Comparison of ENCODE assay signal across 8 mouse cellular contexts in the genomic region with DNA sequence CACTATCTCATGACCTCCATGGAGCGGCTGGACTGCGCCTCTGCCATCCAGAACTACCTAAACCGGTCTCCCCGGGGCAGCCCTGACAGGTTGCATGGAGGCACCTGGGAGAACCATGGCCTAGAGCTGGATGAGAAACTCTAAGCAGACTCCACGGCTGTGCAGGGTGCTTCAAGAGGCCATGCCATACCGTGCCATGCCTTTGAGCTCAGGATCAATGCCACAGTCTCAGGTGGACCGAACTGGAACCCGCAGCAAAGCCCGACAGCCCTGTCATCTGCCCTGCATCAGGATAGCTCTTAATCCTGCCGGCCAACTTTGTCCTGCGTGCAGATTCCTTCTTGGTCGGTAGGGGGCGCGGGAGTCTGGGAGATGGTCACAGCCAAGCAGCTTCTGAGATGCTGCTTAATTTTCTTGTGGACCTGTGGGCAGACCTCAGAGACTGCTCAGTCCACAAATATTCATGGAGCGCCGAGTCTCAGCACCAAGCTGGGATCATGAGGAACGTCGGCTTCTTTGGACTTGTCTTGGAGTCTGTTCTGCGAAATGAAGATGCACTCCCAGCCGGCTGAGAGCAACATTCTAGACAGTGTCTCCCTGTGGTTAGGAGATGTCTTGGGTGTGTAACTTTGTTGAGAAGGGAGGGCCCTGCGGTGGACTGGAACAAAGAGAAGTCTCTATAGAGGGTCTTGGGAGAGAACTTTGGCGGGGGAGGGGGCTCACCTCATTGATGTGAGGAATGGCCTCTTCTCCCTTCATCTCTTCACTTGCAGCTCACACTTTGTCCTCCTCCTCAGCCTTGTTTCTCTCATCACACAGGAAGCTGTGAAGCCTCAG. TPM values are rescaled to one million over a fixed set of nuclear protein-coding genes. Genes with fewer than 3 reads are reported as not detected.
DNase-seq lines count a peak whose midpoint lies in the region; ATAC-seq and TF ChIP-seq lines count a peak whose summit lies in the region.

No protein-coding gene starts in this region.

- intact Hi-C loops in heart, postnatal 36 days (cut with DNase I) = loop anchor here (1.0 to 10.0 kb wide), 5 partner anchors 51 to 933 kb away; no protein-coding TSS in a partner anchor

- DNase-seq in ES-CJ7 (ENCODE audit: low read depth, low spot score) = peak; percentile 78
- peak; percentile 79 for DNase-seq in cerebellum, adult 11-12 months
- DNase-seq in heart, postnatal 36 days = peak; percentile 85 to 90
- peak; percentile 75 to 94 for DNase-seq in layer of hippocampus, adult 2 months (ENCODE audit: low spot score in 2 of 2)
- peak; percentile 78 for DNase-seq in lung, adult 2 months
- DNase-seq in thymus, adult 18-20 months = peak; percentile 51 to 57

- H3K27ac ChIP-seq in forebrain, embryonic 16.5 days (ENCODE audit: low read length) = no peak overlapping the region
- no peak overlapping the region for H3K27ac ChIP-seq in layer of hippocampus, adult 2 months
- no peak overlapping the region for H3K27ac ChIP-seq in olfactory bulb, adult 2 months (ENCODE audit: insufficient read depth, low read depth, low read length)

- peaks cover 2% of the 10 kb centered on the region; the same call in 1 of the 2 replicates for H3K4me1 ChIP-seq in forebrain, embryonic 16.5 days (replicated peaks; ENCODE audit: control insufficient read depth, insufficient read depth, low read length)
- H3K4me1 ChIP-seq in lung, adult 2 months (ENCODE audit: control insufficient read depth, insufficient read depth, low read length) = no peaks in the 10 kb centered on the region
- H3K4me1 ChIP-seq in olfactory bulb, adult 2 months (ENCODE audit: control insufficient read depth, insufficient read depth, low read length) = peaks cover 14% of the 10 kb centered on the region

- H3K4me3 ChIP-seq in forebrain, embryonic 16.5 days (replicated peaks; ENCODE audit: low read length) = no peak overlapping the region
- no peak overlapping the region for H3K4me3 ChIP-seq in layer of hippocampus, adult 2 months
- no peak overlapping the region for H3K4me3 ChIP-seq in lung, adult 2 months (replicated peaks; ENCODE audit: extremely low read depth, low read depth, low read length)
- no peak overlapping the region for H3K4me3 ChIP-seq in olfactory bulb, adult 2 months (ENCODE audit: insufficient read depth, low read depth, low read length)

- TF ChIP-seq POLR2A in lung, adult 2 months (IDR thresholded peaks at IDR 0.05; ENCODE audit: borderline replicate concordance, extremely low read depth, low read depth, low read length) = no peak
- no peak for TF ChIP-seq POLR2A in olfactory bulb, adult 2 months (IDR thresholded peaks at IDR 0.05; ENCODE audit: insufficient read depth, low read depth, low read length)

- WGBS in forebrain, embryonic 16.5 days = 10% methylated on average over 22 of the region's 22 CpGs
- 6% methylated on average over 22 of the region's 22 CpGs for WGBS in lung, adult 2 months
- WGBS in olfactory bulb, adult 2 months = 9% methylated on average over 22 of the region's 22 CpGs

- no peaks in the 10 kb centered on the region for H3K9me3 ChIP-seq in forebrain, embryonic 16.5 days (ENCODE audit: control insufficient read depth, low read length)

- H3K27me3 ChIP-seq in forebrain, embryonic 16.5 days (replicated peaks; ENCODE audit: control insufficient read depth, insufficient read depth, low read length) = no peaks in the 10 kb centered on the region

- peak overlapping the region; percentile 37; the same call in 1 of the 2 replicates for H3K4me2 ChIP-seq in forebrain, embryonic 16.5 days (ENCODE audit: low read length)

- H3K36me3 ChIP-seq in forebrain, embryonic 16.5 days (ENCODE audit: control insufficient read depth, insufficient read depth) = no peaks in the 10 kb centered on the region

- TF ChIP-seq CTCF in layer of hippocampus, adult 2 months (conservative IDR thresholded peaks at IDR 0.05) = peak; percentile 96
- peak; percentile 78 for TF ChIP-seq CTCF in lung, adult 2 months (IDR thresholded peaks at IDR 0.05; ENCODE audit: insufficient read depth, low read length)
- TF ChIP-seq CTCF in olfactory bulb, adult 2 months (IDR thresholded peaks at IDR 0.05; ENCODE audit: insufficient read depth, low read depth, low read length) = peak; percentile 93

- peak; percentile 81 for ATAC-seq in forebrain, embryonic 16.5 days

- peak overlapping the region; percentile 27; the same call in 1 of the 2 replicates for H3K9ac ChIP-seq in forebrain, embryonic 16.5 days (replicated peaks; ENCODE audit: low read depth, low read length)

RNA-seq across cellular contexts. Expression of a gene that starts 12.9 kb away (rescaled TPM):
- polyA plus RNA-seq in forebrain, embryonic 16.5 days (2015; fragmentation: Nextera tagmentation; extraction: Ambion mirVana) = 0.19 TPM in 1 of 2 replicates, not detected in the other
- total RNA-seq in heart, postnatal 36 days (2021) = under 1 TPM in 1 of 2 experiments, not detected in 1; 0.24 TPM
- total RNA-seq in layer of hippocampus, adult 2 months (2021) = under 1 TPM; 0.37 to 0.92 TPM
- polyA plus RNA-seq in lung, adult 2 months (2012; rRNA removed) = 0.85 and 1.1 TPM in 2 replicates
- not detected in 2 replicates for polyA plus RNA-seq in olfactory bulb, adult 2 months (2012; ENCODE audit: insufficient read depth, insufficient read length, low replicate concordance, missing spikeins)

RNA-seq across cellular contexts. Expression of a gene that starts 16.3 kb away (rescaled TPM):
- polyA plus RNA-seq in forebrain, embryonic 16.5 days (2015; fragmentation: Nextera tagmentation; extraction: Ambion mirVana) = 2.0 and 2.5 TPM in 2 replicates
- under 1 TPM; 0.27 to 0.64 TPM for total RNA-seq in heart, postnatal 36 days (2021)
- total RNA-seq in layer of hippocampus, adult 2 months (2021) = not detected
- polyA plus RNA-seq in lung, adult 2 months (2012; rRNA removed) = 0.24 and 1.3 TPM in 2 replicates
- polyA plus RNA-seq in olfactory bulb, adult 2 months (2012; ENCODE audit: insufficient read depth, insufficient read length, low replicate concordance, missing spikeins) = not detected in 2 replicates

RNA-seq across cellular contexts. Expression of a gene that starts 34.9 kb away (rescaled TPM):
- polyA plus RNA-seq in forebrain, embryonic 16.5 days (2015; fragmentation: Nextera tagmentation; extraction: Ambion mirVana) = 0.29 and 0.43 TPM in 2 replicates
- 100 to 1,000 TPM; 236 to 256 TPM for total RNA-seq in heart, postnatal 36 days (2021)
- under 1 TPM in 1 of 2 experiments, not detected in 1; 0.33 TPM for total RNA-seq in layer of hippocampus, adult 2 months (2021)
- 1.7 and 39.9 TPM in 2 replicates for polyA plus RNA-seq in lung, adult 2 months (2012; rRNA removed)
- polyA plus RNA-seq in olfactory bulb, adult 2 months (2012; ENCODE audit: insufficient read depth, insufficient read length, low replicate concordance, missing spikeins) = not detected in 2 replicates

RNA-seq across cellular contexts. Expression of a gene that starts 57.8 kb away (rescaled TPM):
- polyA plus RNA-seq in forebrain, embryonic 16.5 days (2015; fragmentation: Nextera tagmentation; extraction: Ambion mirVana) = 49.1 and 54.5 TPM in 2 replicates
- total RNA-seq in heart, postnatal 36 days (2021) = 10 to 100 TPM; 15.8 to 16.3 TPM
- 10 to 100 TPM; 11.1 to 15.1 TPM for total RNA-seq in layer of hippocampus, adult 2 months (2021)
- 6.7 and 11.9 TPM in 2 replicates for polyA plus RNA-seq in lung, adult 2 months (2012; rRNA removed)
- not detected in 2 replicates for polyA plus RNA-seq in olfactory bulb, adult 2 months (2012; ENCODE audit: insufficient read depth, insufficient read length, low replicate concordance, missing spikeins)

RNA-seq across cellular contexts. Expression of a gene that starts 57.9 kb away (rescaled TPM):
- 19.7 and 21.8 TPM in 2 replicates for polyA plus RNA-seq in forebrain, embryonic 16.5 days (2015; fragmentation: Nextera tagmentation; extraction: Ambion mirVana)
- 10 to 100 TPM; 15.3 to 20.6 TPM for total RNA-seq in heart, postnatal 36 days (2021)
- 10 to 100 TPM; 21.4 to 26.7 TPM for total RNA-seq in layer of hippocampus, adult 2 months (2021)
- 64.4 and 82.6 TPM in 2 replicates for polyA plus RNA-seq in lung, adult 2 months (2012; rRNA removed)
- not detected in 2 replicates for polyA plus RNA-seq in olfactory bulb, adult 2 months (2012; ENCODE audit: insufficient read depth, insufficient read length, low replicate concordance, missing spikeins)
